Mouse (Mus musculus) liver, embryonic 16.5 days (tissue): ENCODE data around the gene Wbp1. TPM values are rescaled to one million over a fixed set of nuclear protein-coding genes. Genes with fewer than 3 reads are reported as not detected.
A peak's percentile ranks its signal among the peaks of the same experiment; 100 is the strongest.

Source experiments
- ATAC-seq: fragments of 200-750 bp; cut with Nextera tagmentation; 2 replicates; pipeline ENCODE4 v1.8.0; 2017; ENCODE audit warnings: low read depth, mild to moderate bottlenecking, moderate number of reproducible peaks, moderate library complexity
- H3K27ac ChIP-seq: fragments of 300-500 bp; sonication (generic); 2 replicates; pipeline ENCODE4 v1.5.1; 2014; ENCODE audit warnings: mild to moderate bottlenecking, low read length
- H3K27me3 ChIP-seq: fragments of 300-500 bp; sonication (generic); 2 replicates; pipeline ENCODE4 v1.6.1; 2014; ENCODE audit warnings: low read depth, low read length, mixed read lengths; ENCODE audit not compliant: control insufficient read depth, insufficient read depth
- H3K36me3 ChIP-seq: fragments of 300-500 bp; sonication (generic); 2 replicates; pipeline ENCODE4 v1.6.1; 2014; ENCODE audit warnings: mild to moderate bottlenecking; ENCODE audit not compliant: control insufficient read depth, insufficient read depth
- H3K4me1 ChIP-seq: fragments of 300-500 bp; sonication (generic); 2 replicates; pipeline ENCODE4 v1.6.1; 2014; ENCODE audit warnings: low read depth, low read length, mixed read lengths; ENCODE audit not compliant: control insufficient read depth
- H3K4me2 ChIP-seq: fragments of 300-500 bp; sonication (generic); 2 replicates; pipeline ENCODE4 v1.6.1; 2014; ENCODE audit warnings: low read depth, low read length, mixed read lengths
- H3K4me3 ChIP-seq: fragments of 300-500 bp; sonication (generic); 2 replicates; pipeline ENCODE4 v1.5.1; 2014; ENCODE audit warnings: low read depth, mild to moderate bottlenecking, low read length
- H3K9ac ChIP-seq: fragments of 300-500 bp; sonication (generic); 2 replicates; pipeline ENCODE4 v1.6.1; 2014; ENCODE audit warnings: low read depth, low read length
- H3K9me3 ChIP-seq: fragments of 300-500 bp; sonication (generic); replicated peaks from 2 replicates; pipeline ENCODE4 v1.6.1; 2016; ENCODE audit warnings: low read length; ENCODE audit not compliant: control insufficient read depth
- WGBS: fragments of 180-500 bp; shearing (Covaris S2); extraction: QIAGEN DNeasy Blood & Tissue Kit; methylation state at CpG from one replicate; pipeline ENCODE4 v1.1.7; 2014; ENCODE audit not compliant: insufficient replicate concordance; 5-methylcytosine and 5-hydroxymethylcytosine counted together
- polyA plus RNA-seq: library from polyadenylated mRNA; unstranded; fragments of >200 nt; fragmentation: Nextera tagmentation; extraction: Ambion mirVana; gene quantifications from 2 replicates; pipeline ENCODE4 v1.2.1, GENCODE M21; 2015

Gene Wbp1
- polyA plus RNA-seq: 27.2 and 28.3 TPM in 2 replicates

DNA sequence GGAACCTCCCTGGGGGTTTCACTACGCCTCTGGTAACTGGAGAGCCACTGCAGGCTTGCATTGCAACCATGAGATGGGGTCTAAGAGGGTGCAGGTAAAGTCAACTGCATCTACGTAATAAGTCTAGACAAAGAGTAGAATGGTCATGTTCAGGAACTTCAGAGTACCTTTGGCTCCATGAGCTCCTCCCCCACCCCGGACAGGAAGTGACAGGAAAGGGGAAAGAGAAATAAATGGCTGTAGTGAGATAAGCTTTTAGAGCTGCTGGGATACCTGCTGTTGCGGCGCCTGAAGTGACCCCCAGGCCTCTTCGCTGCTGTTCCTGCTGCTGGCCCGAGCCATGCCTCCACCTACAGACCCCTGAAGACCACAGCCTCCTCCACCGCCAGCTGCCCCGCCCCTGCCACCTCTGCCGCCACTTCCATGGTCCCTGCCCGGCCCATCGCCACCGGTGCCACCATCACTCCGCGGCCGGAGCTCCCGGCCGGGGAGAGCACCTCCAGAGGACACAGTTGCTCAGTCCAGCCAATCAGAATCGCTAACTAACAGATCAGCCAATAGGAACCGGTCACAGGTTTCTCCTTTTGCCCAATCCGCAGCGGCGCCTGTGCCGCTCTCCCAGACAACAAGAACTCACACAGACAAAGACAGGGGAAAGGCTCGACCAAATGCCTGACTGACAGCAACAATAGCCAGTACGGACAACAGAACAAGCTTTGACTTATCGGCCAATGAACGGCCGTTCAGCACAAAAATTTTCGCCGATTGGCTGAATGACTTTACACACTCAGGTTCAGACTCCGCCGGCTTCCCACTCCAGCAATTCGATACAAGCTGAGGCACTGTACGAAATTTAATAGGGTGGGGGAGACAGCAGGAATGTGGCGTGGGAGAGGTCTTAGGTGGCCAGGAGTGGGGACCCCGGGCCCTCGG is at the start of gene Wbp1:
Gene Wbp1 (minus strand): TSS at position 630 of the 933 bp plus-strand sequence.
- Histone ChIP-seq H3K4me3 (peak within 1 kb of the TSS; percentile 77), H3K4me1 (peaks cover 45% of the 10 kb centered on the region), H3K9me3 (no peaks in the 10 kb centered on the region), H3K4me2 (peak within 1 kb of the TSS; percentile 99), H3K27me3 (no peaks in the 10 kb centered on the region), H3K36me3 (peaks cover 8% of the 10 kb centered on the region; the same call in 1 of the 2 replicates), H3K9ac (peak within 1 kb of the TSS; percentile 91), H3K27ac (peak within 1 kb of the TSS; percentile 96)
- ATAC-seq: peak; percentile 93
- WGBS: under 1% methylated on average over 38 of the region's 38 CpGs

DNA sequence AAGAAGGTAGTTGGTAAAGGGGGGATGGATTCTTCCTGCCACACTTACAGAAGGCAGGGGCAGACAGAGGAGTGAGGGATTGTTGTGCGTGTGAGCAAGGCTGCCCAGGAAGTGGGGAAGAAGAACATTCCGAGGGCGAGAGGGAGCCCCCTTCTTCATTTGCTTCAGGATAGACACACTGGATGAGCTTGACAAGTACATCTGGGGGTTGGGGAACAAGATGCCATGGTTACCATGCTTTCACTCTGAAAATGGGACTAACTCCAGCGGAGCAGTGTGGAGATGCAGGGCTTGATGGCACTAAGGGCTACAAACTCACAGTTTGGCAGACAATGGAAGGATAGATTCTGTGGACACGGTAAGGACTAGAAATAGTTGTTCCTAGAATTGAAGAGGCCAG is 49.7 kb upstream of the Wbp1 start:
- Histone ChIP-seq H3K9me3 (no peaks in the 10 kb centered on the region), H3K9ac (no peak overlapping the region), H3K4me2 (no peak overlapping the region), H3K27ac (no peak overlapping the region), H3K4me3 (no peak overlapping the region), H3K36me3 (no peaks in the 10 kb centered on the region), H3K27me3 (no peaks in the 10 kb centered on the region), H3K4me1 (peaks cover 12% of the 10 kb centered on the region)
- ATAC-seq: no peak
- WGBS: 74% methylated on average over 5 of the region's 5 CpGs

DNA sequence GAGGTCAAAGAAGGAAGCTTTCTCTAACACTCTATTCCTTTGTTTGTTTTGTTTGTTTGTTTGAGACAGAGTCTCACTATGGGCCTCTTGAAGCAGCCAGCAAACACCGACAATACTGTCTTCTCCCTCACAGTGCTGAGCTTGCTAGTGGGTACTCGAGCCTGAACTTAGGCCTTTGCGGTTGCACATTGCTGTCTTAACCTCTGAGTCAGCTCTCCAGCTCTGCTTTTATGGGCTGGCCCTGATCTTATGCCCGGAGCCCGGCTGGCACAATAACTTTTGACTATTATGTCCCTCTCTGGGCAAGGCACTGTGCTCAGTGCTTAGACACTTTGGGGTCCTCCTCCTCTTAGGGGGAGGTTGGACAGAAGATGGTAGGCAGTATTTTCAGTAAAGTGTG is 48.5 kb upstream of the Wbp1 start:
- 78% methylated on average over 5 of the region's 5 CpGs for WGBS
- H3K9me3 ChIP-seq: no peaks in the 10 kb centered on the region
- H3K4me2 ChIP-seq: no peak overlapping the region
- H3K4me1 ChIP-seq: peaks cover 17% of the 10 kb centered on the region
- no peaks in the 10 kb centered on the region for H3K27me3 ChIP-seq
- H3K27ac ChIP-seq: no peak overlapping the region
- ATAC-seq: no peak
- H3K36me3 ChIP-seq: no peaks in the 10 kb centered on the region
- no peak overlapping the region for H3K4me3 ChIP-seq
- H3K9ac ChIP-seq: no peak overlapping the region

DNA sequence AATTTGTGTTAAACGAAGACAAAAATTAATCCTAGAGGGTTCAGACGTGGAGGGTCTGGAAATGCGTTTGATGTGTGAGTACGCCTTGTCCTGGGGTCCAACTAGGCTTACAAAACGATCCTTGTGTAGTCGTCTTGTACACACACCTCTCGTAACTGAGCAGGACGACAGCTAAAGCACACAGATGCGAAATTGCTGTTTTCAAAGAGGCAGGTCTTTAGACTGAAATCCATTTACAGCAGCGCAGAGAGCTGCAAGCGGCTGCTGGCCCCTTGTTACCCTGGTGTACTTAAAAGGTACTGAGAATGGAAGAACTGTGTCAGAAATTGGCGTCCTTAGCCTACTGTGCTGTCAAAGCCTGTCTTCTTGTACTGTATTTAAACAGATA is 44.9 kb upstream of the Wbp1 start:
- H3K4me2 ChIP-seq: peak overlapping the region; percentile 88
- peak; percentile 1; the same call in 1 of the 2 replicates for ATAC-seq
- no peaks in the 10 kb centered on the region for H3K9me3 ChIP-seq
- peaks cover 23% of the 10 kb centered on the region for H3K4me1 ChIP-seq
- H3K9ac ChIP-seq: peak overlapping the region; percentile 99
- no peaks in the 10 kb centered on the region for H3K36me3 ChIP-seq
- WGBS: under 1% methylated on average over 12 of the region's 12 CpGs
- peak overlapping the region; percentile 95 for H3K4me3 ChIP-seq
- peaks cover 18% of the 10 kb centered on the region for H3K27me3 ChIP-seq
- peak overlapping the region; percentile 88 for H3K27ac ChIP-seq

DNA sequence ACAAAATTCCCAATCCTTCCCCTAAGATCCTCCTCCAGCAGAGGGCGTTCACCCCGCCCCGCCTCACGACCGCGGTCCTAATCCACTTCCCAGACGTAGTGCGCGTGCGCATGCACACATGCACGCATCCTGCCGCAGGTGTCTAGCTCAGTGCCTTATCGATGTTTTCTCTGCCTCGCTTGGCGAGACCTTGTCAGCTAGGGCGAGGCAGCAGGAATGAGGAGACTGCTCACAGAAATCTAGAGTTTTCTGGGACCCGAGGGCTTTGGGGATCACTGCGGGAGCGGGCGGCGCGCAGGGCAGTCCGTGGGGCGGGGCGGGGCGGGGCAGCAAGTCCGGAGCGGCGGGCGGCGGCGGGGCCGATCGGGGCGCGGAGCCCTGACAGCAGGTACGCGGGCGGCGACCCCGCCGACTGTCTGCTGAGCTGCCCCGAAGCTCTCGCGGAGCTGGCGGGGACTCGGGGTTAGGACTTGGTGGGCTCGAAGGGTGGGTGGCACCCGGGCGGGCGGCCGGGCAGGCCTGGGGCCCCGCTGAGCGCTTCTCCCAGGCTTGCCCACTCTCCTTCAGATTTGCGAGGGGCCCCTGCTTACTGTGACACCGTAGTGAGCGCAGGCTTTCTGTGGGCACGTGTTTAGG is 44.4 kb upstream of the Wbp1 start, which contains the start of gene Dctn1:
Gene Dctn1 (plus strand): TSS at position 314 of the 636 bp plus-strand sequence.
- no peaks in the 10 kb centered on the region for H3K36me3 ChIP-seq
- peaks cover 24% of the 10 kb centered on the region for H3K27me3 ChIP-seq
- H3K4me3 ChIP-seq: peak within 1 kb of the TSS; percentile 95
- peaks cover 23% of the 10 kb centered on the region for H3K4me1 ChIP-seq
- H3K4me2 ChIP-seq: peak within 1 kb of the TSS; percentile 88
- H3K9me3 ChIP-seq: no peaks in the 10 kb centered on the region
- peak within 1 kb of the TSS; percentile 88 for H3K27ac ChIP-seq
- ATAC-seq: peak; percentile 88
- peak within 1 kb of the TSS; percentile 99 for H3K9ac ChIP-seq
- 0% methylated on average over 57 of the region's 58 CpGs for WGBS

DNA sequence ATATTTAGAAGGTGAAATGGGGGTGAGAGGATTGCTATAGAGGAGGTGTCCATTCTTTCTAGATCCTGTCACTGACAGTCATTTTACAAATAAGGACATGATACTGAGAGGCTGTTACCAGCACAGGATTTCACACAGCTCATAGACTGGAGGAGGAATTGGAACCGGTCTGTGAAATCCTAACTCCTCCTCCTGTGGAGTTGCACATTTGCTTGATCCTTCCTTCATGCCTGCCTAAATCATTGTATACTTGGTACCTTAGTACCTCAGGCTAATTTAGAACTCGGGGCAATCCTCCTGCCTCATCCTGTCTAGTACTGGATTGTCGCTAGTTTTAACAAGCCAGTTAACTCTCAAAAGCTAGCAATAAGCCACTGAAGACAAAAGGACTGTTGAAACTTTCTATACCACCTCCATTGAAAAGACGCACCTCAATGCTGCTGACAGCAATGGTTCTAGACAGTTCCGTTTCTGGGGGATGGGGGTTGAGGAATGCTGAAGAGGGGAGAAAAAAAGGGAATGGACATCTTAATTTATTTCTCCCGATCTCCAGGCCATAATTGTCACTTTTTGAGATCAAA is 43.8 kb upstream of the Wbp1 start:
- 4% methylated on average over 6 of the region's 6 CpGs for WGBS
- Histone ChIP-seq H3K27ac (peak overlapping the region; percentile 88), H3K9me3 (no peaks in the 10 kb centered on the region), H3K4me1 (peaks cover 23% of the 10 kb centered on the region), H3K9ac (peak overlapping the region; percentile 99), H3K27me3 (peaks cover 30% of the 10 kb centered on the region), H3K4me3 (peak overlapping the region; percentile 95), H3K36me3 (no peaks in the 10 kb centered on the region), H3K4me2 (peak overlapping the region; percentile 88)
- ATAC-seq: no peak

DNA sequence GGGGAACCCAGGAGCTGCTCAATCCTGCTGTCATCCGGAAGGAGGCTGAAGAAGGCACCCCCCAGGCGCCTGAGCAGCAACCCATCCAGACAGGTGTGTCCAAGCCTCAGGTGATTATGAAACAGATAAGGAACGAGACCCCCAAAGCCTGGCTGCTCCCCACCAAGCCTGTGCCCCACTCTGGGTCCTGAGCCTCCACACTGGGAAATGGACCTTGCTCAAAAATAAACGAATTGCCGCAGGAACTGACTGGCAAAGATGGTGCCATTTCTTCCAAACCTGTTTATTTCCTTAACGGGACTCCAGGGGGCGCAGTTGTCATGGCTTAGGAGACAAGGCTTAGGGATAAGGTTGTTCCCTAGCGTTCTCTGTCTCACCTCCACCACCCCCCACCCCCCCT is 41.3 kb upstream of the Wbp1 start:
- peak overlapping the region; percentile 50 for H3K4me3 ChIP-seq
- H3K4me1 ChIP-seq: peaks cover 21% of the 10 kb centered on the region
- no peak overlapping the region for H3K27ac ChIP-seq
- no peaks in the 10 kb centered on the region for H3K36me3 ChIP-seq
- H3K9me3 ChIP-seq: no peaks in the 10 kb centered on the region
- H3K27me3 ChIP-seq: peaks cover 33% of the 10 kb centered on the region
- H3K4me2 ChIP-seq: peak overlapping the region; percentile 67
- ATAC-seq: no peak
- under 1% methylated on average over 8 of the region's 8 CpGs for WGBS
- H3K9ac ChIP-seq: peak overlapping the region; percentile 26; the same call in 1 of the 2 replicates

DNA sequence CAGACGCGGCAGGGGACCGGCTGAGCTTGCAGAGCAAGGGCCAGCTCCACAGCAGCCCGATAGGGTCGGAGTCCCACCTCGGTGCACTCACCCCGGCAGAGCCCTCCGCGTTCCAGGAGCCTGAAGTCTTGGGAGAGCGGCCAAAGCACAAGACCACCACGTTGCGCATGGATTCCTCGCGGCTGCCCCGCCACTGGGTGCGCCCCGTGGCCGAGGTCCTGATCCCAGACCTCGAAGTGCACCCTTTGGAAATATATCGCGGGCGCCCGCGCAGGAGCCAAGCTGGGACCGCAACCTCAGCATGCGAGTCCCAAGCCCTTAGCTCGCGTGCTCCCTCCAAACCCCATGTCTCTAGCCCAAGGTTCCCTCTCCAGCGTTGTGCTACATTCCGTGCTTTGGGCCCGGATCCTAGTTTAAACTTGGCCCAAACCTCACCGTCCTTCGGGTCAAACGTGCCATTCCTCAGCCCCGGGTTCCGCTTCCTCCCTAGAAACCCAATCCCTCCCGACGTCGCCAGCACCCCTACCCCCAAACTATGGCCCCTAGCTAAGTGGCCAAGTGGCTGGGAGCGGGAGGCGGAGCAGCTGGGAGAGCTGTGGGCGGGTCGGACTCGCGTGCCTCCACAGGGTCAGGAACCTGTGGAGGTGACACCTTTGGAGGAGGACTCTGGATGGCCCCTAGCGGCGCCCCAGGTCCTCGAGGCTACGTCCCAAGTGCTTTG is 40.7 kb upstream of the Wbp1 start:
- ATAC-seq: no peak
- 2% methylated on average over 46 of the region's 49 CpGs for WGBS
- H3K9ac ChIP-seq: peak overlapping the region; percentile 26; the same call in 1 of the 2 replicates

More for the DNA sequence above, 40.7 kb upstream of the Wbp1 start:
- H3K27ac ChIP-seq: no peak overlapping the region
- peak overlapping the region; percentile 50 for H3K4me3 ChIP-seq
- H3K27me3 ChIP-seq: peaks cover 33% of the 10 kb centered on the region
- peaks cover 18% of the 10 kb centered on the region for H3K4me1 ChIP-seq
- no peaks in the 10 kb centered on the region for H3K9me3 ChIP-seq
- H3K36me3 ChIP-seq: no peaks in the 10 kb centered on the region
- H3K4me2 ChIP-seq: peak overlapping the region; percentile 67
